ENCODE assay signal across 25 mouse cellular contexts in the genomic region with DNA sequence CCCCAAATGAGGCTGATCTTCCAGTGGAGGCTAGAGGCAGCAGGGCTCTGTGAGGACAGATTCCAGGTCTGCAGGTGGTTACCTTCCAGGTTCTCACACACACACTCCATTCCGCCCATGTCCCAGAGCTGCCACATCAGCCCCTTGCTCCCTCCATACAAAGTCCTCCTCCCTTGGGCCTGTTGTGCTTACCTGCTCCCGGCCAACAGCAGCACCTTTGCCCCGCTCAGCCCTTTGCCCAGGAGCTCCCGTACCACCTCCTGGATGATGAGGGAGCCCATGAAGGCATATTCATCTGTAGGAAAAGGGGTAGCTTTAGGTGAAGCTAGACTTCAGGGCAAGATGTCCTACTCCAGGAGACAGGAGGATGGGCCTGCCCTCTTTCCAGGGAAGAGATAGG. TPM values are rescaled to one million over a fixed set of nuclear protein-coding genes. Genes with fewer than 3 reads are reported as not detected.
"Had no signal": no experiment of that assay in that cellular context is flagged by ENCODE, and none has a peak within 500 bp of the region (broad histone marks: within the 10 kb centered on the region; RNA-seq: fewer than 3 reads in every experiment).

No protein-coding gene starts in this region.

- H3K9me3 ChIP-seq: intestine, embryonic 15.5 days; limb, embryonic 12.5 days; limb, embryonic 15.5 days; liver, embryonic 13.5 days; midbrain, embryonic 12.5 days; neural tube, embryonic 13.5 days had no signal

- H3K27ac ChIP-seq: intestine, embryonic 15.5 days; kidney, postnatal 0 days; limb, embryonic 12.5 days; limb, embryonic 15.5 days; liver, embryonic 13.5 days; midbrain, embryonic 12.5 days; neural tube, embryonic 13.5 days had no signal

- H3K4me2 ChIP-seq: intestine, embryonic 15.5 days; limb, embryonic 12.5 days; limb, embryonic 15.5 days; liver, embryonic 13.5 days; midbrain, embryonic 12.5 days; neural tube, embryonic 13.5 days had no signal

- DNase-seq: left cerebral cortex, postnatal 4 days; liver, embryonic 13.5 days; lung, adult 2 months; lung, postnatal 14 days; lung, postnatal 4 days; retina, postnatal 1 day; right cerebral cortex, postnatal 25 days; spleen, adult 18-20 months; thymus, adult 18-20 months; thymus, postnatal 14 days; thymus, postnatal 4 days had no signal

- H3K4me3 ChIP-seq: intestine, embryonic 15.5 days; limb, embryonic 12.5 days; limb, embryonic 15.5 days; liver, embryonic 13.5 days; midbrain, embryonic 12.5 days; myocyte; neural tube, embryonic 13.5 days had no signal

- ATAC-seq: hindbrain, embryonic 16.5 days; intestine, embryonic 15.5 days; midbrain, embryonic 16.5 days had no signal

- H3K9ac ChIP-seq: intestine, embryonic 15.5 days; limb, embryonic 12.5 days; limb, embryonic 15.5 days; liver, embryonic 13.5 days; midbrain, embryonic 12.5 days; neural tube, embryonic 13.5 days had no signal

- H3K36me3 ChIP-seq: intestine, embryonic 15.5 days; limb, embryonic 12.5 days; limb, embryonic 15.5 days; liver, embryonic 13.5 days; midbrain, embryonic 12.5 days; neural tube, embryonic 13.5 days had no signal

RNA-seq across cellular contexts. Expression of a gene that starts 3.7 kb away (rescaled TPM):
- total RNA-seq: megakaryocyte progenitor cell, adult 5-6 weeks; megakaryocyte-erythroid progenitor cell, adult 5-6 weeks; monocyte, adult 5-6 weeks; neutrophil, adult 5-6 weeks had no signal

RNA-seq across cellular contexts. Expression of a gene that starts 9.3 kb away (rescaled TPM):
- total RNA-seq: monocyte, adult 5-6 weeks; neutrophil, adult 5-6 weeks had no signal
- polyA plus RNA-seq: intestine, embryonic 15.5 days; liver, embryonic 13.5 days; midbrain, embryonic 12.5 days; testis, adult 2 months had no signal

RNA-seq across cellular contexts. Expression of a gene that starts 13.7 kb away (rescaled TPM):
- total RNA-seq: neutrophil, adult 5-6 weeks had no signal
